Mouse (Mus musculus) MN1 (cell line): ENCODE data around the gene Uri1.

ENCODE experiments used
- DNase-seq: peaks from one replicate; pipeline ENCODE4 v3.0.0-alpha.2; 2016; ENCODE audit warnings: low spot score

The Uri1 gene

GRCm38 (mm10) chr7:37918926-37919325 lies 104.4 kb downstream of the Uri1 start:
- DNase-seq, result no peak

- DNase-seq, result no peak
These were observed 106.5 kb downstream of the Uri1 start for GRCm38 (mm10) chr7:37916762-37917439.

- DNase-seq, result no peak
These were observed 111.6 kb downstream of the Uri1 start for GRCm38 (mm10) chr7:37911802-37912122.

- no peak for DNase-seq
These were observed 112.1 kb downstream of the Uri1 start for GRCm38 (mm10) chr7:37911114-37911801.

GRCm38 (mm10) chr7:37910161-37910560 lies 113.2 kb downstream of the Uri1 start:
- no peak for DNase-seq
